14 mouse cellular contexts compared by ENCODE assay signal in genomic region chr8:9949134-9949890, GRCm38 (mm10).
"Had no signal": no experiment of that assay in that cellular context is flagged by ENCODE, and none has a peak within 500 bp of the region (broad histone marks: within the 10 kb centered on the region; RNA-seq: fewer than 3 reads in every experiment).

No protein-coding gene starts in this region.

- H3K9me3 ChIP-seq: limb, embryonic 13.5 days; liver, embryonic 15.5 days; neural tube, embryonic 12.5 days; stomach, embryonic 15.5 days had no signal

- H3K36me3 ChIP-seq: limb, embryonic 13.5 days; liver, embryonic 15.5 days; neural tube, embryonic 12.5 days; stomach, embryonic 15.5 days had no signal

- H3K4me2 ChIP-seq: limb, embryonic 13.5 days; liver, embryonic 15.5 days; neural tube, embryonic 12.5 days; stomach, embryonic 15.5 days had no signal

- H3K27me3 ChIP-seq: limb, embryonic 13.5 days; liver, embryonic 15.5 days; neural tube, embryonic 12.5 days; stomach, embryonic 15.5 days had no signal

- ATAC-seq: lung, postnatal 0 days had no signal

- H3K4me3 ChIP-seq: left cerebral cortex, adult 2 months; limb, embryonic 13.5 days; liver, embryonic 15.5 days; neural tube, embryonic 12.5 days; stomach, embryonic 15.5 days had no signal

- DNase-seq: kidney, adult 11 months; kidney, adult 9 months; lung, adult 2 months; lung, postnatal 36 days; midbrain, embryonic 14.5 days; right cerebral cortex, postnatal 14 days; thymus, postnatal 4 days had no signal

- H3K27ac ChIP-seq: kidney, postnatal 0 days; left cerebral cortex, adult 2 months; limb, embryonic 13.5 days; liver, embryonic 15.5 days; neural tube, embryonic 12.5 days; stomach, embryonic 15.5 days had no signal

- H3K9ac ChIP-seq: limb, embryonic 13.5 days; liver, embryonic 15.5 days; neural tube, embryonic 12.5 days; stomach, embryonic 15.5 days had no signal

- H3K4me1 ChIP-seq: limb, embryonic 13.5 days; liver, embryonic 15.5 days; neural tube, embryonic 12.5 days; stomach, embryonic 15.5 days had no signal
